Mouse (Mus musculus): ENCODE results near the gene Wdr35.

GRCm38 (mm10) chr12:9059965-9060364, 86.3 kb downstream of the Wdr35 start:
- TF ChIP-seq CTCF (IDR thresholded peaks at IDR 0.05; ENCODE audit: low read depth) = no peak
- TF ChIP-seq EP300 (IDR thresholded peaks at IDR 0.05; ENCODE audit: low read depth) = no peak
